Mouse (Mus musculus) gastrocnemius, adult 18-20 months (tissue): ENCODE results near the gene Gatd1. TPM values are rescaled to one million over a fixed set of nuclear protein-coding genes. Genes with fewer than 3 reads are reported as not detected.

ENCODE experiments used
- DNase-seq: peaks from one replicate; pipeline ENCODE4 v3.0.0; 2021; ENCODE audit warnings: low spot score
- total RNA-seq, 2 experiments: library from RNA; stranded (reverse); gene quantifications; 2 replicates each; pipeline ENCODE4 v1.2.3; 2021

Gene Gatd1
- total RNA-seq, 2 experiments from 2014 or later: 6.6 to 7.5 TPM

- peak; percentile 97 for DNase-seq
Measured at GRCm38 (mm10) chr7:141391625-141392551, 22.0 kb downstream of the Gatd1 start, which contains the start of gene Taldo1. Taldo1 (plus strand) TSS chr7:141392199.

DNA sequence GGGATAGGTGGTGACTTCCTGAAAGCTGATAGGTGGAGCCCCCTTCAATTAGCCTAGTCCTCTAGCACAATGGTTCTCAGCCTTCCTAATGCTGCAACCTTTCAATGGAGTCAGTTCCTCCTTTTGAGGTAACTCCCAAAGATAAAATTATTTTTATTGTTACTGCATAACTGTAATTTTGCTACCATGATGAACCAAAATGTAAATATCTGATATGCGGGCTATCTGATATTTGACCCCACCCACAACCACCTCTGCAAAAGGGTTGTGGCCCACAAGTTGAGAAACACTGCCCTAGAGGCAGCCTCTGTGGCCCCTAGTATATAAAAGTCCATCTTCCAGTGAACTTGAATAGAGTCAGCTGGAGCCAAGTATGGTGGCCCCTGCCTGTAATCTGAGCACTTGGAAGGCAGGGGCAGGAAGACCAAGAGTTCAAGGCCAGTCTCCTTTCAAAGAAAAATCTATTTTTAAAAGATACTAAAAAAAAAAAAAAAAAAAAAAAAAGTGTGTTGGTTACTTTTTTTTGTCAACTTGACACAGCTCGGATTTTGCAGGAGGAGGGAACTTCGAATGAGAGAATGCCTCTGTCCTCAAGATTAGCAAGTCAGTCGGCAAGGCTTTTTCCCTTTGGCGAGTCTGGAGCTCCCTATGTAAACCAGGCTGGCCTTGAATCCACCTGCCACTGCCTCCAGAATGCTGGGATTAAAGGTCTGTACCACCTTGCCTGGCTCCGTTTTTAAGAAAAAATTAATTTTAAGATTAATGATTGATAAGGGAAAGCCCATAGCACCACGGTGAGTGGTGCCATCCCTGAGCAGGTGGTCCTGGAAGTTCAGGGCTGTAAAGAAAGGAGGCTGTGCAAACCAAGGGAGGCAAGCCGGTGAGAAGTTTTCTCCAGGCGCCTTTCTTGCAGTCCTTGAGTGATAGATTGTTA, 23.3 kb downstream of the Gatd1 start:
- no peak for DNase-seq

DNA sequence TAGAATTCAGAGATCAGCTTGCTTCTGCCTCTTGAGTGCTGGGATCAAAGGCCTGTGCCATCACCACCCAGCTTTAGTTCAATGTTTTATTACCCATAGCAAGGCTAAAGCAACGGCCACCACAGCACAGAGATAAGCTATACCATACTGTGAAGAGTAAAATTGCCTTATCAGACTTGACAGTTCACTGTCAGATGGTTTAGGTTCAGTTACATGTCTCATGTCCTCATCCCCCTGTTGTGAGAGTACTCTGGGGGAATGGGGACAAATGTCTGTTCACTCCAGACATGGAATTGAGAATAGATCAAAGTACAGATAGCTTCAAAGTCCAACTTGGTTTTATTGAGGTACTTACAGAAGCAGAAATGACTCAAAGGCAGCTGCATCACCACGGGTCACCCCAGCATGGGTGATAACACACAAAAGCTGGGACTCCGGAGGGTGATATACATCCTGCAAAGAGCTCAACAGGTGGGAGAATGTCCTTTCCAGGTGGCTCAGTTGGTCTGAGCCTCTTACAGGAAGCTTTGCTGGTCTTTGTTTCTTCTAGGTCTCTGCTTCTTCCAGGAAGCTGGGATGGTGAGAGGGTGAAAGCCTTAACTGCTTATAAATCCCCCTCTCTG, 25.3 kb downstream of the Gatd1 start:
- DNase-seq: no peak

DNA sequence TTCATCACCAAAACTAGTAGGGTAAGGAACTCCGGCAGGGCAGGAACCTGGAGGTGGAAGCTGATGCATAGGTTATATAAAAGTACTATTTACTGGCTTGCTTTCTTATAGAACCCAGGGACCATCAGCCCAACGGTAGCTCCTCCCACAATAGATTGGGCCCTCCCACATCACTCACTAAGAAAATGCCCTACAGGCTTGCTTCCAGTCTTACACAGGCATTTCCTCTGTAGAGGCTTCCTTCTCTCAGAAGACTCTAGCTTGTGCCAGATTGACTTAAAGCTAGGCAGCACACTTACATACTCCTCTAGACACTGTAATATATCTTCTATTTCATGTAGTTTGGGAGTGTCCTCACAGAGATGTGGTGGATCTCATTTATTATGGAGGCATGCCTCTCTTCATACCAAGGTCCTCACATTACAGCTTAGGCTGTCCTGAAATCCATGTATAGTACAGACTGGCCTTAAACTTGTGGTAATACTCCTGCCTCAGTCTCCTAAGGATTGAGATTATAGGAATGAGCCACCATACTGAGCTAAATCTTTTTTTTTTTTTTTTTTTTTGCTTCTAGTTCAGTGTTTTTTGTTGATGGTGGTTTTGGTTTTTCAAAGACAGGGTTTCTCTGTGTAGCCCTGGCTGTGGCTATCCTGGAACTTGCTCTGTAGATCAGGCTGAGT, 26.0 kb downstream of the Gatd1 start:
- no peak for DNase-seq

DNA sequence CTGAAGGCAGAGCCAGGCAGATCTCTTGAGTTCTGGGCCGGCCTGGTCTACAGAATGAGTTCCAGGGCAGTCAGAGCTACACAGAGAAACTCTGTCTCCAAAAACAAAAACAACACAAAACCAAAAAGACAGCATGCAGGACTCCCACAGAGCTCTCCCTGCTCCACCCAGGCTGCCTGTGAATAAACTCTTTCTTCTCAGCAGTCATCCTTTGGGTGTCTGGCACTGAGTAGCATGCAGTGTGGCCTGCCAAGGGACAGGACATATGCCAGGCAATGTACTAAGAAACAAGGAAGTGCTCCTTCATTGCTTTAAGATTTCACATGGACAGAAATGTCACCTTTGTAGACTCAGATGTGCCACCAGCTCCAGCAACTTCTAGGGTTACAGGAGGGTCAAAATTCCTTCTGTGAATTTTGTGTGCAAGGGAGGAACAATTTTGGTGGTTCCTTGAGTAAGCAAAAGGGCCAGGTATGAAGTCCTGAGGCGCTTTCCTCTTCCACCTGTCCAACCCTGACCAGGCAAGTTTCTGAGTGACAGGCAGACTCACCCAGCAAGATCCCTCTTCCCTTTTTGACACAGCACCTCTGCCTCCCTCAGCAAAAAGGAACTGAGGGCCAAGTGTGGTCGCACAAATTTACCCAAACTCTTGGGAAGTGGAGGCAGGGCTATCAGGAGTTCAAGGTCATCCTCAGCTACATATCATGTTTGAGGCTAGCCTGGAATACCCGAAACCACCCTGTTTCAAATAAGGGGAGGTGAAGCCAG, 32.7 kb downstream of the Gatd1 start:
- DNase-seq: no peak

GRCm38 (mm10) chr7:141379584-141379983, 34.4 kb downstream of the Gatd1 start:
- no peak for DNase-seq

- no peak for DNase-seq
Measured at GRCm38 (mm10) chr7:141374399-141374798, 39.5 kb downstream of the Gatd1 start.

- no peak for DNase-seq
Measured at GRCm38 (mm10) chr7:141373611-141374010, 40.3 kb downstream of the Gatd1 start.

- no peak for DNase-seq
Measured at GRCm38 (mm10) chr7:141371942-141372595, 41.9 kb downstream of the Gatd1 start.

DNA sequence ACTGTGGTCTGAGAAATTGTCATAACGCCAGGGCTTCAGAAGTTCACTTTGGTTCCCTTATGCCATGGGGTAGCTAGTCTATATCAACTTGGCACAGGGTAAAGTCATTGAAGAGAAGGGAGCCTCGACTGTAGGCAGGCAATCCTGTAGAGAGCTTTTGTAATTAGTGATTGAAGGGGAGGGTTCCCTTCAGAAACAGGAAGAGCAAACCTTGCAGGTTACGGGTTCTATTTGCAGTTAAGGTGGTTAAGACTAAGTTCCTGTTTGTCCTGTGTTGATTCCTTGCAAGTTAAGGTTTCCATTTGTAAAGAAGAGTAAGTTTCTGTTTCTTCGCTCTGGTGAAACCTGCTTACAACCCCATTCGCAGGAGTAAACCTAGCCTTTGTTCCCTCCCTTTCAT, 44.0 kb downstream of the Gatd1 start:
- DNase-seq: no peak

DNA sequence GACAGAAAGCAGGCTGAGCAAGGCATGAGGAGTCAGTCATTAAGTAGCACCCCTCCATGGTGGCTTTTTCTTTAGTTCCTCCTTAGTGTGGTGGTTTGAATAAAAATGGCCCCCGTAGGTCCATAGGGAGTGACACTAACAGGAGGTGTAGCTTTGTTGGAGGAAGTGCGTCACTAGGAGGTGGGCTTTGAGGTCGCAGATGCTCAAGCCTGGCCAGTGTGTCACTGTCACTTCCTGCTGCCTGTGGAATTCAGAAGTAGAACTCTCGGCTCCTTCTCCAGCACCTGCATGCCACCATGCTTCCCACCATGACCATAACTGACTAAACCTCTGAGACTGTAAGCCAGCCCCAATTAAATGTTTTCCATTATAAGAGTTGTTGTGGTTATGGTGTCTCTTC, 46.6 kb downstream of the Gatd1 start:
- DNase-seq: no peak

DNA sequence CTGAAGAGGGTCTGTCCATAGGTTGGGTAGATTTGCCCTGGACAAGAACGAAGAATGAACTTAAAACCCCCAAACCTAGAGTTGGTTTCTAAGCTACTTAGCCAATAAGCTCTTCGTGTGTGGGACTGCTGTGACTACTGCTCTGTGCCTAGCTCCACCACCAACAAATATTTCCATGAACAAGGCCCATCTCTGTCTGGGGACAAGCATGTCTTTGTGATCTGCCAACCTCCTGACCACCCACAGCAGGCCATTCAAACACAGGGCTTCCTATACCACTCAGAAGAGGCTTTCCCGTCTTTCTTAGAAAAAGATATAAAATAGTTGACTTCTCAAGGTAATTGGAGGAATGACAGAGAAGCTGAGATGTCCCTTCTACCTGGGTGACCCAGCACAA, 48.9 kb downstream of the Gatd1 start:
- no peak for DNase-seq

DNA sequence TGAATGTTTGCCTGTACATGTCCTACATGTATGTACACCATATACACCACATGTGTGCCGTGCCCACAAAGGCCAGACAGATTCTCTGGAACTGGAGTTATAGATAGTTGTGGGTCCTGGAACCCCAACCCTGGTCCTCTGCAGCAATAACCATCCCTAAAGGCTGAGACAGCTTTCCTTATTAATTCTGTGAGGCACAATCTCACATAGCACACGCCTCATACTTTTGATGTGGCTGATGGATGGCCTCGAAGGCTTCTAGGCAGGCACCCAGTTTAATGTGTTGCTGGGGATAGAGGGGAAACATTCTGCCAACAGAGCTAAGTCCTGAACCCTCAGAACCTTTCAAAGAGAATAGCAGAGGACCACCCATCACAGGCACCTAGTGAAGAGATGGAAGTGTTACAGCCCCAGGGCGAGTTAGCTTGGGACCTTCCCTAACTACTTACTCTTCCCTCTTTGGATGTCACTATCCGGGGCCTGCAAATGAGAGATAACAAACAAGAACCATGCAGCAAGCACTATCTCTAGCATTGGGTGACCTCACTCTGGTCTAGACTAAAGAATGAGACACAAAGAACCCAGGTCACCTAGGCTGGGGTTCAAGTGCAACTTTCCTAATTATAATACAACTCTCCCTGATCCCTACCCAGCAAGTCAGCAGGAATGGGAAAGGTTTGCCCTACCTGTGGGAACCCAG, 49.4 kb downstream of the Gatd1 start:
- no peak for DNase-seq

DNA sequence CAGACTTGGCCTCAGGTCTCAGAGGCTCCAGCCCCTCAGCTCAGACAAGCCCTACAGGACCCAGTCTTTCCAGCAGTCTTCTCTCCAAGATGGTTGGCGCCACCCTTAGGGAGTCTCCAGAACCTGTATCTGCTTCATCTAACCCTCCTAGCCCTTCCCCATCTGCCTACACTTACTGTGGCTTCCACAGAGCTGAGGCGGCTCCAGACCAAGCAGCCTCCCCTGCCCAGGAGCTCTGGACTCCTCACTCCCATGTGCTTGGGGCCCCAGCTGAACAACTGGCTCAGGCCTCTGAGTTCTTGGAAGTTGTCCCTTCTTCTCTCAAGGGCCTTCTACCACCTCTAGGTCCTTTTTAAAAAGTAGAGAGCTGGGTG, 50.2 kb downstream of the Gatd1 start:
- DNase-seq: no peak

- DNase-seq: peak; percentile 62
Measured at GRCm38 (mm10) chr7:141363106-141363751, 50.7 kb downstream of the Gatd1 start.

- DNase-seq: no peak
Measured at GRCm38 (mm10) chr7:141361510-141361909, 52.4 kb downstream of the Gatd1 start.
